Mouse (Mus musculus): Measurements from ENCODE around the gene Ubxn2a.

The Ubxn2a gene

GRCm38 (mm10) chr12:4836959-4837358, 70.5 kb downstream of the Ubxn2a start:
- in situ Hi-C loops (cut with MboI, MseI): no loop called here
